Mouse (Mus musculus) kidney, embryonic 14.5 days (tissue): ENCODE measurements at regions not wholly inside any gene's neighbourhood (a gene's known extent, or its start where the extent isn't known, plus 50 kb on each side); places are given as distances from the start of the nearest gene placed in this dataset.

ENCODE experiments used
- ATAC-seq: fragments of 200-750 bp; cut with Nextera tagmentation; 2 replicates; pipeline ENCODE4 v1.8.0; 2017; ENCODE audit warnings: moderate number of reproducible peaks, mild to moderate bottlenecking, moderate TSS enrichment, moderate library complexity; ENCODE audit not compliant: low FRiP score, low TSS enrichment
- H3K27ac ChIP-seq: fragments of 300-500 bp; sonication (generic); 2 replicates; pipeline ENCODE4 v1.5.1; 2014; ENCODE audit warnings: low read depth, mild to moderate bottlenecking, low read length, moderate library complexity, mixed read lengths
- H3K27me3 ChIP-seq: fragments of 300-500 bp; sonication (generic); 2 replicates; pipeline ENCODE4 v1.6.1; 2014; ENCODE audit warnings: mild to moderate bottlenecking, low read length; ENCODE audit not compliant: control insufficient read depth, insufficient read depth
- H3K36me3 ChIP-seq: fragments of 300-500 bp; sonication (generic); 2 replicates; pipeline ENCODE4 v1.6.1; 2014; ENCODE audit warnings: low read length, mixed read lengths; ENCODE audit not compliant: control insufficient read depth, insufficient read depth
- H3K4me1 ChIP-seq: fragments of 300-500 bp; sonication (generic); 2 replicates; pipeline ENCODE4 v1.6.1; 2014; ENCODE audit warnings: low read length, mixed read lengths; ENCODE audit not compliant: control insufficient read depth, insufficient read depth
- H3K4me2 ChIP-seq: fragments of 300-500 bp; sonication (generic); replicated peaks from 2 replicates; pipeline ENCODE4 v1.6.1; 2014; ENCODE audit warnings: low read depth, mild to moderate bottlenecking, low read length
- H3K4me3 ChIP-seq: fragments of 300-500 bp; sonication (generic); 2 replicates; pipeline ENCODE4 v1.5.1; 2014; ENCODE audit warnings: mild to moderate bottlenecking, low read length
- H3K9ac ChIP-seq: fragments of 300-500 bp; sonication (generic); 2 replicates; pipeline ENCODE4 v1.6.1; 2014; ENCODE audit warnings: low read depth, mild to moderate bottlenecking, low read length, moderate library complexity
- H3K9me3 ChIP-seq: fragments of 300-500 bp; sonication (generic); 2 replicates; pipeline ENCODE4 v1.6.1; 2016; ENCODE audit warnings: low read length; ENCODE audit not compliant: control insufficient read depth
- WGBS: fragments of 180-500 bp; shearing (Covaris S2); extraction: QIAGEN DNeasy Blood & Tissue Kit; methylation state at CpG from one replicate; pipeline ENCODE4 v1.1.7; 2014; 5-methylcytosine and 5-hydroxymethylcytosine counted together

DNA sequence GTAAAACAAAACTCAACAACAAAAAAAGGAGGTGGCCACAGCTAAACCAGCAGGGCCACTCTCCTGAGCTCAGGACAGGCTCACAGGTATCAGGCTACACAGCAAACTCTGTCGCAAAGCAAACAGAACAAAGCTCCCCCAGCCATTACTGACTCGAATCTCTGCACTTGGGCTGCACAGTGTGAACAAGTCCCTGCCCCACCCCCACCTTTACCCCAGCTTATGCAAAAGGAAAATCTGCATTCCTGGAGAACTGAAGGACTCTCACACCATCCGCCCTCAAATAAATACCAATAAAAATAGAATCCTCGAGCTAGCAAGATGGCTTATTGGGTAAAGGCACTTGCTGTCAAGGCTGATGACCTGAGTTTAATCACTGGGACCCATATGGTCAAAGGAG lies 60.6 kb upstream of the Syt13 start:
- Histone ChIP-seq H3K9me3 (no peaks in the 10 kb centered on the region), H3K27me3 (no peaks in the 10 kb centered on the region), H3K4me3 (no peak overlapping the region), H3K36me3 (no peaks in the 10 kb centered on the region), H3K4me2 (no peak overlapping the region), H3K4me1 (peaks cover 9% of the 10 kb centered on the region; the same call in 1 of the 2 replicates), H3K9ac (no peak overlapping the region), H3K27ac (no peak overlapping the region)
- ATAC-seq: no peak
- WGBS: 48% methylated on average over 4 of the region's 4 CpGs

DNA sequence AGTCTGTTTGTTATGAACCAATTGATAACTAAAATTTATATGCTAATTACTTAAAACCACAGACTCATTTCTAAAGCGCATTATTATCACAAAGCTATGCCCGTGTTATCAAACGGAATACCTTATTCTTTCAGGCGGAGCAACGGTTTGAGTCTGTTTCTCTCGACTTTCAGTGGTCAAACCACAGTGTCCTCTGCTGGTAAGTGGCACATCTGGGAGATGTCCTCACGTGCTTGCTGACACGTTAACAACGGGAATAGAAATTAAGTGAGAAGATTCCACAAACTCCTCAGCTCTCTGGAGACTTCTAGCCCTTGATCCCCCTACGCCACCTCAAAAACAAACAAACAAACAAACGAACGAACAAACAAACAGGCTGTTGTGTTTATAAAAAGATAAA lies 58.9 kb upstream of the Syt13 start:
- Histone ChIP-seq H3K4me1 (0 out of 2 replicates have a peak, but pooled peaks cover 4% of the 10 kb centered on the region), H3K36me3 (no peaks in the 10 kb centered on the region), H3K9ac (no peak overlapping the region), H3K4me2 (no peak overlapping the region), H3K9me3 (no peaks in the 10 kb centered on the region), H3K4me3 (no peak overlapping the region), H3K27me3 (no peaks in the 10 kb centered on the region), H3K27ac (no peak overlapping the region)
- WGBS: 76% methylated on average over 12 of the region's 12 CpGs
- no peak for ATAC-seq

DNA sequence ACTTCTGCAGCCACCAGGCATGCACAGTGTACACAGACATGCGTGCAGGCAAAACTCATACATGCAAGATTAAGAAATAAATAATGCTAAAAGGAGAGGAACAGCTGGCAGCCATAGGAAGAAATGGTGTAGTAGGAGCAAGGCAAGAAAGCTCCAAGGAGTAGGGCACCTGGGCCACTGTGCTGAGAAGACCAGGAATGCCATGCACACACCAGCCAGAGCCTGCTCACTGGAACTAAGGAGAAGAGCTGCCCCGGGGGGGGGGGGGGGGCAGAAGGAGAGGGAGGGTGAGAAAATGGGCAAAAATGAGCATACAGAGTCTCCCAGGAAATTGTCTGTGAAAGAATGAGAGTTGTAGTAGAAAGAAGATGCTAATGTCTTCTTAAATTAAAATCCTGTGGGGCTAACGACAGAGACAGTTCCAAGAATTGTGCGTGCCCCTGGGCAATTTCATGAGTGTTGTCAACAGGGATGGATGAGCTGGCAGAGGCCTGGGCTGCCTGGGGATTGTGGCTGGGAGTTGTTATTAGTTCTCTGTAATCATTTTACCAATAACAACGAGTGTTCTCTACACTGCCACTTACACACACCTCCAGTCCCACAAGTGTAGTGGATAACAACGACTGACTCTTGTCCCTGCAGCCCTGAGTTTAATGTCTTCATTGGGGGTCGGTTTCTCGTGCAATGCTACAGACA lies 54.2 kb upstream of the Syt13 start:
- Histone ChIP-seq H3K4me2 (no peak overlapping the region), H3K4me1 (no peaks in the 10 kb centered on the region), H3K27ac (no peak overlapping the region), H3K4me3 (no peak overlapping the region), H3K27me3 (no peaks in the 10 kb centered on the region), H3K9me3 (peaks cover 2% of the 10 kb centered on the region; the same call in 1 of the 2 replicates), H3K9ac (no peak overlapping the region), H3K36me3 (no peaks in the 10 kb centered on the region)
- ATAC-seq: no peak
- 69% methylated on average over 7 of the region's 8 CpGs for WGBS
